In genomic region chr2:94407441-94407840, GRCm38 (mm10) we compare ENCODE assay signal across 8 mouse cellular contexts. TPM values are rescaled to one million over a fixed set of nuclear protein-coding genes. Genes with fewer than 3 reads are reported as not detected.
DNase-seq lines count a peak whose midpoint lies in the region; ATAC-seq lines count a peak whose summit lies in the region.

No protein-coding gene starts in this region.

- H3K4me3 ChIP-seq in megakaryocyte, embryonic 14.5 days (replicated peaks): peak overlapping the region; percentile 99
- H3K4me3 ChIP-seq in limb, embryonic 13.5 days: peak overlapping the region; percentile 89
- H3K4me3 ChIP-seq in stomach, embryonic 15.5 days (replicated peaks): peak overlapping the region; percentile 95

- H3K4me2 ChIP-seq in limb, embryonic 13.5 days (replicated peaks): peak overlapping the region; percentile 77
- H3K4me2 ChIP-seq in stomach, embryonic 15.5 days: peak overlapping the region; percentile 78

- DNase-seq in CD4-positive, CD25-positive, alpha-beta regulatory T cell, adult 2 months (ENCODE audit: low read depth, low spot score): peak; percentile 7
- DNase-seq in cerebellum, adult 9-11 months: no peak
- no peak for DNase-seq in layer of hippocampus, postnatal 14 days (ENCODE audit: low spot score in 2 of 2)

- H3K36me3 ChIP-seq in megakaryocyte, embryonic 14.5 days (replicated peaks; ENCODE audit: low read length): peaks cover 28% of the 10 kb centered on the region
- peaks cover 28% of the 10 kb centered on the region for H3K36me3 ChIP-seq in limb, embryonic 13.5 days
- H3K36me3 ChIP-seq in stomach, embryonic 15.5 days: no peaks in the 10 kb centered on the region

- no peaks in the 10 kb centered on the region for H3K27me3 ChIP-seq in megakaryocyte, embryonic 14.5 days (replicated peaks)
- H3K27me3 ChIP-seq in limb, embryonic 13.5 days: no peaks in the 10 kb centered on the region
- no peaks in the 10 kb centered on the region for H3K27me3 ChIP-seq in stomach, embryonic 15.5 days (replicated peaks)

- H3K9me3 ChIP-seq in megakaryocyte, embryonic 14.5 days: no peaks in the 10 kb centered on the region
- H3K9me3 ChIP-seq in limb, embryonic 13.5 days: no peaks in the 10 kb centered on the region
- H3K9me3 ChIP-seq in stomach, embryonic 15.5 days: no peaks in the 10 kb centered on the region

- H3K9ac ChIP-seq in limb, embryonic 13.5 days: peak overlapping the region; percentile 82
- peak overlapping the region; percentile 44; the same call in 1 of the 2 replicates for H3K9ac ChIP-seq in stomach, embryonic 15.5 days

- peaks cover 27% of the 10 kb centered on the region for H3K4me1 ChIP-seq in megakaryocyte, embryonic 14.5 days
- H3K4me1 ChIP-seq in limb, embryonic 13.5 days: peaks cover 28% of the 10 kb centered on the region
- peaks cover 13% of the 10 kb centered on the region for H3K4me1 ChIP-seq in stomach, embryonic 15.5 days

- 33% methylated on average over 3 of the region's 3 CpGs for WGBS in limb, embryonic 13.5 days
- WGBS in stomach, embryonic 15.5 days: 25% methylated on average over 3 of the region's 3 CpGs

- no peak overlapping the region for H3K27ac ChIP-seq in limb, embryonic 13.5 days
- H3K27ac ChIP-seq in stomach, embryonic 15.5 days: 0 out of 2 replicates have a peak overlapping the region, but pooled peaks have one; percentile 94

- no peak for ATAC-seq in CD4-positive, CD25-positive, alpha-beta regulatory T cell, adult 4 months
- no peak for ATAC-seq in megakaryocyte, adult 5-6 weeks (ENCODE audit: poor library complexity, severe bottlenecking)
- ATAC-seq in limb, embryonic 13.5 days (ENCODE audit: low FRiP score, low read depth): no peak
- ATAC-seq in stomach, embryonic 15.5 days (ENCODE audit: insufficient read depth, low FRiP score, low read depth): no peak

RNA-seq across cellular contexts. Expression of gene Ttc17, which starts 1.0 kb away (rescaled TPM):
- 10 to 100 TPM; 43.6 to 68.9 TPM for polyA plus RNA-seq in CD4-positive, CD25-positive, alpha-beta regulatory T cell, adult 4 months (2017; shearing (Covaris generic))
- 1.2 and 2.8 TPM in 2 replicates for polyA plus RNA-seq in megakaryocyte, embryonic 14.5 days (2012; ENCODE audit: insufficient read depth, low replicate concordance)
- total RNA-seq in megakaryocyte, adult 5-6 weeks (2015): 28.0 and 38.5 TPM in 2 replicates
- total RNA-seq in megakaryocyte, adult 5-6 weeks (2017): 26.6 and 40.2 TPM in 2 replicates
- polyA plus RNA-seq in limb, embryonic 13.5 days (2015; fragmentation: Nextera tagmentation; extraction: Ambion mirVana): 15.7 and 20.0 TPM in 2 replicates
- polyA plus RNA-seq in stomach, embryonic 15.5 days (2015; fragmentation: Nextera tagmentation; extraction: Ambion mirVana): 15.1 and 17.8 TPM in 2 replicates
- total RNA-seq in layer of hippocampus, postnatal 14 days (2021): 10 to 100 TPM; 34.6 to 36.5 TPM

RNA-seq across cellular contexts. Expression of gene Api5, which starts 30.5 kb away (rescaled TPM):
- polyA plus RNA-seq in CD4-positive, CD25-positive, alpha-beta regulatory T cell, adult 4 months (2017; shearing (Covaris generic)): 10 to 100 TPM; 93.1 to 95.5 TPM
- polyA plus RNA-seq in megakaryocyte, embryonic 14.5 days (2012; ENCODE audit: insufficient read depth, low replicate concordance): 5.5 and 13.9 TPM in 2 replicates
- total RNA-seq in megakaryocyte, adult 5-6 weeks (2015): 136 and 156 TPM in 2 replicates
- total RNA-seq in megakaryocyte, adult 5-6 weeks (2017): 149 and 157 TPM in 2 replicates
- polyA plus RNA-seq in limb, embryonic 13.5 days (2015; fragmentation: Nextera tagmentation; extraction: Ambion mirVana): 155 and 165 TPM in 2 replicates
- polyA plus RNA-seq in stomach, embryonic 15.5 days (2015; fragmentation: Nextera tagmentation; extraction: Ambion mirVana): 125 and 133 TPM in 2 replicates
- 10 to 100 TPM; 47.2 to 49.4 TPM for total RNA-seq in layer of hippocampus, postnatal 14 days (2021)
